Mouse (Mus musculus): ENCODE measurements around the gene Itga3. TPM values are rescaled to one million over a fixed set of nuclear protein-coding genes. Genes with fewer than 3 reads are reported as not detected.
A peak's percentile ranks its signal among the peaks of the same experiment; 100 is the strongest.

Itga3 gene
- total and polyA plus RNA-seq, 3 experiments: 5.8 to 53.0 (median 9.0) TPM

DNA sequence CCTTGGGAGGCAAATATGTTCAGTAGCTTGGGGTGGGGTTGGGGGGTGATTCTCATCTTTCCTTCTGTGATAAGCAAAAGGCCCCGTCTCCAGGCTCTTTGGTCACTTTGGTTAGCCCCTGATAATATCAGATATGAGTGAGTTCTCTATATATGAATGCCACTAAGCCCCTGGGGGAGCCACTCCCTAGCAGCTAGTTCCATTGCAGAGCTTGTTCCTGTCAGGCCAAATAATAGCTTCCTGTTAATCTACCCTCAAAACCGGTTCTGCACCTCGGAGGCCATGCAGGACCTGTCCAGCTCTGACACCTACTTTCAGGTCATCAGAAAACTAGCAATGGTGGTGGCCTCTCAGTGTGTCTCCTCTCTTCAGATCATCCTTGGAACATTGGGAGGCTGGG is 69.2 kb downstream of the Itga3 start:
- Histone ChIP-seq H3K27me3 (replicated peaks) (peaks cover 45% of the 10 kb centered on the region), H3K4me1 (ENCODE audit: control insufficient read depth in 1 of 2, insufficient read depth in 2 of 2) (peaks cover 2 to 21% of the 10 kb centered on the region in 2 experiments; a peak in 2 of 4 replicates), H3K9ac (ENCODE audit: insufficient read depth, low read depth) (peak overlapping the region; percentile 83; the same call in 1 of the 2 replicates), H3K36me3 (replicated peaks in 1 of 2; ENCODE audit: control insufficient read depth in 1 of 2, insufficient read depth in 1 of 2, low read length in 1 of 2) (peaks cover 12 to 35% of the 10 kb centered on the region in 2 experiments), H3K9me3 (replicated peaks; ENCODE audit: low read length) (no peaks in the 10 kb centered on the region), H3K4me2 (ENCODE audit: insufficient read depth, low read depth, poor library complexity, severe bottlenecking) (peak overlapping the region; percentile 96), H3K27ac (ENCODE audit: insufficient read depth, low read depth) (no peak overlapping the region), H3K4me3 (replicated peaks in 1 of 3; ENCODE audit: low read depth in 2 of 3, low read length in 2 of 3, poor library complexity in 1 of 3) (no peak overlapping the region), H3K79me2 (replicated peaks; ENCODE audit: control insufficient read depth, extremely low read depth, insufficient read depth, poor library complexity, severe bottlenecking) (no peaks in the 10 kb centered on the region)
- dilution Hi-C loops (cut with MboI; ENCODE audit: extremely low pct_ligation_motif_present, extremely low pct_unique_long_range_greater_than_20kb, low sequenced_read_pairs) (no loop called here), in situ Hi-C loops (cut with MboI; ENCODE audit: low pct_ligation_motif_present, low pct_unique_long_range_greater_than_20kb, low sequenced_read_pairs) (no loop called here)
- no peak for DNase-seq (ENCODE audit: extremely low read depth)
- TF ChIP-seq GABPA (IDR thresholded peaks at IDR 0.05; ENCODE audit: insufficient replicate concordance, low read depth, low read length): no peak
- TF ChIP-seq CTCF (conservative IDR thresholded peaks at IDR 0.05 in 1 of 2, IDR thresholded peaks at IDR 0.05 in 1 of 2; ENCODE audit: low read depth in 2 of 2, low read length in 2 of 2): no peak
- TF ChIP-seq USF1 (IDR thresholded peaks at IDR 0.05; ENCODE audit: low read depth, low read length): no peak
- TF ChIP-seq TCF12 (IDR thresholded peaks at IDR 0.05; ENCODE audit: low read depth, low read length): no peak
- TF ChIP-seq SMC3 (IDR thresholded peaks at IDR 0.05; ENCODE audit: low read depth, low read length): no peak
- TF ChIP-seq ZMIZ1 (IDR thresholded peaks at IDR 0.05; ENCODE audit: low read depth, low read length): no peak
- no peak for TF ChIP-seq BHLHE40 (IDR thresholded peaks at IDR 0.05; ENCODE audit: low read depth, low read length)
- TF ChIP-seq MAX (IDR thresholded peaks at IDR 0.05; ENCODE audit: low read length): no peak
- TF ChIP-seq ZNF384 (IDR thresholded peaks at IDR 0.05; ENCODE audit: low read depth, low read length): no peak
- no peak for TF ChIP-seq IRF4 (IDR thresholded peaks at IDR 0.05; ENCODE audit: low read depth, low read length)
- no peak for TF ChIP-seq NELFE (IDR thresholded peaks at IDR 0.05; ENCODE audit: low read depth, low read length)
- TF ChIP-seq MXI1 (IDR thresholded peaks at IDR 0.05; ENCODE audit: low read depth, low read length): no peak
- TF ChIP-seq CHD1 (IDR thresholded peaks at IDR 0.05; ENCODE audit: low read depth, low read length): no peak
- no peak for TF ChIP-seq JUN (IDR thresholded peaks at IDR 0.05; ENCODE audit: insufficient read depth, low read depth, low read length)
- TF ChIP-seq PAX5 (IDR thresholded peaks at IDR 0.05; ENCODE audit: low read length): no peak
- no peak for TF ChIP-seq MEF2A (IDR thresholded peaks at IDR 0.05; ENCODE audit: borderline replicate concordance, low read depth, low read length)
- TF ChIP-seq UBTF (IDR thresholded peaks at IDR 0.05; ENCODE audit: low read depth, low read length): no peak
- no peak for TF ChIP-seq MAFK (IDR thresholded peaks at IDR 0.05; ENCODE audit: insufficient replicate concordance, low read length)
- no peak for TF ChIP-seq EP300 (IDR thresholded peaks at IDR 0.05; ENCODE audit: low read length)
- no peak for TF ChIP-seq ELF1 (IDR thresholded peaks at IDR 0.05; ENCODE audit: low read depth, low read length)

DNA sequence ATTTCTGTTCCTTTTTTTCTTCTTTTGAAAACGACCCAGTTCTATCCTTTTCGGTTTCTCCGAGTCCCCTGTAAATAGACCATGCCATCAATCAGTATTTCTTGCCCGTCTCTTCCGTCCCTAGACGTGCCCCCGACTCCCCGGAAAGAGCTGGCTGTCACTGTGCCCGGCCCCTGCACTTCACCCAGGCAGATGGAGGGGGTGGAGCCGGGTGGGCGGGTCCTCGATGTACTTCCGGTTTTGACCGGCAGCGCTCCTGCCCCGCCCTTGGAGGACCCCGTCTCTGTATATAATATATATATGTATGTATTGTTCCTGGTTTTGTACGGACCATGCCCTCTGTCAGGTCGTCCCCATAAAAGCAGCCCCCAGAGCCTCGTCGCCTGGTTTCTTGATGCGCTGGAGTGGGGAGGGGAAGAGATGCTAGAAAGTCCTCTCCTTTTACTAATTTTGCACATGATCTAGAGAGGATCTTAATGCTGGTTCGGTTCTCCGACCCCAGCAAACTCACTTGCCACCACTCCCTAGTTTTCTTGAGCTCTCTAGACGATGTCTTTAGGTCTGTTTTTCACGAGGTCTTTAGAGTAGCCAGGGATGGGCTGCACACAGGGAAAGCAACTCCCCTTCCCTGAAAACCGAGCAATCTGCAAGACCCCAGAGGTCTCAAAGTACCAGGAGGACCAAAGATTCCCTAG is 69.9 kb downstream of the Itga3 start:
- Histone ChIP-seq H3K36me3 (replicated peaks in 1 of 2; ENCODE audit: control insufficient read depth in 1 of 2, insufficient read depth in 1 of 2, low read length in 1 of 2) (peaks cover 19 to 43% of the 10 kb centered on the region in 2 experiments), H3K9ac (ENCODE audit: insufficient read depth, low read depth) (peak overlapping the region; percentile 83), H3K9me3 (replicated peaks; ENCODE audit: low read length) (no peaks in the 10 kb centered on the region), H3K4me3 (replicated peaks in 1 of 3; ENCODE audit: low read depth in 2 of 3, low read length in 2 of 3, poor library complexity in 1 of 3) (peak overlapping the region; percentile 54 to 65 (median 56)), H3K4me1 (ENCODE audit: control insufficient read depth in 1 of 2, insufficient read depth in 2 of 2) (peaks cover 2 to 22% of the 10 kb centered on the region in 2 experiments; a peak in 2 of 4 replicates), H3K27ac (ENCODE audit: insufficient read depth, low read depth) (no peak overlapping the region), H3K27me3 (replicated peaks) (peaks cover 37% of the 10 kb centered on the region), H3K79me2 (replicated peaks; ENCODE audit: control insufficient read depth, extremely low read depth, insufficient read depth, poor library complexity, severe bottlenecking) (no peaks in the 10 kb centered on the region), H3K4me2 (ENCODE audit: insufficient read depth, low read depth, poor library complexity, severe bottlenecking) (peak overlapping the region; percentile 96)
- dilution Hi-C loops (cut with MboI; ENCODE audit: extremely low pct_ligation_motif_present, extremely low pct_unique_long_range_greater_than_20kb, low sequenced_read_pairs) (no loop called here), in situ Hi-C loops (cut with MboI; ENCODE audit: low pct_ligation_motif_present, low pct_unique_long_range_greater_than_20kb, low sequenced_read_pairs) (no loop called here)
- DNase-seq (ENCODE audit: extremely low read depth): peak; percentile 87
- TF ChIP-seq POLR2A (IDR thresholded peaks at IDR 0.05; ENCODE audit: low read depth, low read length) (peak; percentile 82), CHD1 (IDR thresholded peaks at IDR 0.05; ENCODE audit: low read depth, low read length) (no peak), ZC3H11A (IDR thresholded peaks at IDR 0.05; ENCODE audit: low read depth, low read length) (no peak), NRF1 (IDR thresholded peaks at IDR 0.05; ENCODE audit: low read depth, low read length) (no peak), USF2 (conservative IDR thresholded peaks at IDR 0.05; ENCODE audit: low read depth, low read length) (no peak), TBP (conservative IDR thresholded peaks at IDR 0.05; ENCODE audit: low read depth, low read length) (no peak), RCOR1 (conservative IDR thresholded peaks at IDR 0.05; ENCODE audit: low read depth, low read length) (no peak), MAFK (IDR thresholded peaks at IDR 0.05; ENCODE audit: insufficient replicate concordance, low read length) (no peak), PAX5 (IDR thresholded peaks at IDR 0.05; ENCODE audit: low read length) (no peak), NELFE (IDR thresholded peaks at IDR 0.05; ENCODE audit: low read depth, low read length) (peak; percentile 84), IRF4 (IDR thresholded peaks at IDR 0.05; ENCODE audit: low read depth, low read length) (no peak), ELF1 (IDR thresholded peaks at IDR 0.05; ENCODE audit: low read depth, low read length) (peak; percentile 89), ZKSCAN1 (IDR thresholded peaks at IDR 0.05; ENCODE audit: borderline replicate concordance, low read depth, low read length) (no peak), JUN (IDR thresholded peaks at IDR 0.05; ENCODE audit: insufficient read depth, low read depth, low read length) (no peak), ZNF384 (IDR thresholded peaks at IDR 0.05; ENCODE audit: low read depth, low read length) (no peak), RAD21 (IDR thresholded peaks at IDR 0.05; ENCODE audit: low read depth, low read length) (no peak), USF1 (IDR thresholded peaks at IDR 0.05; ENCODE audit: low read depth, low read length) (no peak), MYC (IDR thresholded peaks at IDR 0.05; ENCODE audit: low read depth, low read length) (no peak), CHD2 (IDR thresholded peaks at IDR 0.05; ENCODE audit: low read length) (no peak), ETS1 (conservative IDR thresholded peaks at IDR 0.05; ENCODE audit: low read depth, low read length) (0 out of 2 replicates have a peak, but pooled peaks have one; percentile 20)

All from CH12.LX (cell line).